Mouse (Mus musculus): ENCODE measurements at regions not wholly inside any gene's neighbourhood (a gene's known extent, or its start where the extent isn't known, plus 50 kb on each side); places are given as distances from the start of the nearest gene placed in this dataset.

- no peak overlapping the region for H3K4me3 ChIP-seq (ENCODE audit: insufficient read depth, low read length)
- no peaks in the 10 kb centered on the region for H3K4me1 ChIP-seq (ENCODE audit: control insufficient read depth, insufficient read depth, low read length)
- H3K27ac ChIP-seq (ENCODE audit: insufficient read depth, low read depth, low read length), result no peak overlapping the region
- TF ChIP-seq CTCF (IDR thresholded peaks at IDR 0.05; ENCODE audit: low read depth, low read length), result no peak
- no peak for TF ChIP-seq POLR2A (IDR thresholded peaks at IDR 0.05; ENCODE audit: borderline replicate concordance, low read depth, low read length)
Measured at GRCm38 (mm10) chr8:89858706-89859385, 489.3 kb downstream of the Tox3 start.

DNA sequence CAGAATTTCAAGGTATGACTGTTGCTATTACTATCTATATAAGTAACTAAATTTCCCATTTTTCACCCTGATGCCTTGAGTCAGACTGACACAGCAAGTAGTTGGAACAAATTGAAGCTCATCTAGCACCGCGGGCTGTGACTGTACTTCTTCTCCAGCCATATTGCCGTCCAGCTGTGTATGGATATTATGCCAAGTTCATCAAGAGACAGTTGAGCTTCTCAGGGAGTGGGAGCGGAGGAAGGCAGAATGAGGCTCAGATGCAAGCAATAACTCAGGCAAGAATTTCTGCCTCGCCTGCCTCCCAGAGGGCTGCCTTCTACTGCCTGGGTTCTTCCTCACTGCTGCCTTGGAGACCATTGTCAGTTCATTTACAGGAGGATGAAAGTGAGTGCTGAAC is 492.6 kb downstream of the Tox3 start:
- Histone ChIP-seq H3K27ac (ENCODE audit: insufficient read depth, low read depth, low read length) (no peak overlapping the region), H3K4me3 (ENCODE audit: insufficient read depth, low read length) (no peak overlapping the region), H3K4me1 (ENCODE audit: control insufficient read depth, insufficient read depth, low read length) (no peaks in the 10 kb centered on the region)
- no peak for TF ChIP-seq CTCF (IDR thresholded peaks at IDR 0.05; ENCODE audit: low read depth, low read length)

GRCm38 (mm10) chr8:89850209-89850796 is 497.8 kb downstream of the Tox3 start:
- Histone ChIP-seq H3K27ac (ENCODE audit: insufficient read depth, low read depth, low read length) (no peak overlapping the region), H3K4me1 (ENCODE audit: control insufficient read depth, insufficient read depth, low read length) (no peaks in the 10 kb centered on the region), H3K4me3 (ENCODE audit: insufficient read depth, low read length) (no peak overlapping the region)
- TF ChIP-seq POLR2A (IDR thresholded peaks at IDR 0.05; ENCODE audit: borderline replicate concordance, low read depth, low read length) (no peak), CTCF (IDR thresholded peaks at IDR 0.05; ENCODE audit: low read depth, low read length) (no peak)

- TF ChIP-seq POLR2A (IDR thresholded peaks at IDR 0.05; ENCODE audit: borderline replicate concordance, low read depth, low read length) (no peak), CTCF (IDR thresholded peaks at IDR 0.05; ENCODE audit: low read depth, low read length) (no peak)
- Histone ChIP-seq H3K4me1 (ENCODE audit: control insufficient read depth, insufficient read depth, low read length) (no peaks in the 10 kb centered on the region), H3K4me3 (ENCODE audit: insufficient read depth, low read length) (no peak overlapping the region), H3K27ac (ENCODE audit: insufficient read depth, low read depth, low read length) (no peak overlapping the region)
Measured at GRCm38 (mm10) chr8:89849416-89850208, 498.5 kb downstream of the Tox3 start.

GRCm38 (mm10) chr8:89838494-89838893 is 509.6 kb downstream of the Tox3 start:
- H3K4me1 ChIP-seq (ENCODE audit: control insufficient read depth, insufficient read depth, low read length), result no peaks in the 10 kb centered on the region
- no peak for TF ChIP-seq CTCF (IDR thresholded peaks at IDR 0.05; ENCODE audit: low read depth, low read length)

DNA sequence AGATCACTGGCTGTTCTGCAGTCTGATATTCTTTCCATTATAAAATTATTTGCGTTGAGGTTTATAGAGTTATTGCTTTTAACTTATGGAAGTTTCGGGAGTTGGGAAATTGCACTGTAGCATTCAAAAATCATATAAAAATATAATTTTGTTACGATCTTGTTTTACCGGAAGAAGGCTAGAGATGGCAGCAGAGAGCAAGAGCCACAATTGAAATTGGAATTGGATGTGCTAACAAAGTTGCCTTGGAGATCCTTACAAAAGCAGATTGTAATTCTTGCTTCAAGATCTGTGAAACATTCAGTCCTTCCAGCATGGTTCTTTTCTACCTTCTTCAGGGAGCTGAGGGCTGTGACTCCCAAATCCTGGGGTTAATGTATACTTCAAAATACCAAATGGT is 514.4 kb downstream of the Tox3 start:
- Histone ChIP-seq H3K4me1 (ENCODE audit: control insufficient read depth, insufficient read depth, low read length) (no peaks in the 10 kb centered on the region), H3K27ac (ENCODE audit: insufficient read depth, low read depth, low read length) (no peak overlapping the region), H3K4me3 (ENCODE audit: insufficient read depth, low read length) (no peak overlapping the region)
- no peak for TF ChIP-seq POLR2A (IDR thresholded peaks at IDR 0.05; ENCODE audit: borderline replicate concordance, low read depth, low read length)
- TF ChIP-seq CTCF (IDR thresholded peaks at IDR 0.05; ENCODE audit: low read depth, low read length), result no peak

More at GRCm38 (mm10) chr8:89838494-89838893, 509.6 kb downstream of the Tox3 start:
- Histone ChIP-seq H3K27ac (ENCODE audit: insufficient read depth, low read depth, low read length) (no peak overlapping the region), H3K4me3 (ENCODE audit: insufficient read depth, low read length) (no peak overlapping the region)

- Histone ChIP-seq H3K27ac (ENCODE audit: insufficient read depth, low read depth, low read length) (no peak overlapping the region), H3K4me1 (ENCODE audit: control insufficient read depth, insufficient read depth, low read length) (no peaks in the 10 kb centered on the region), H3K4me3 (ENCODE audit: insufficient read depth, low read length) (no peak overlapping the region)
- TF ChIP-seq POLR2A (IDR thresholded peaks at IDR 0.05; ENCODE audit: borderline replicate concordance, low read depth, low read length), result no peak
- no peak for TF ChIP-seq CTCF (IDR thresholded peaks at IDR 0.05; ENCODE audit: low read depth, low read length)
Measured at GRCm38 (mm10) chr8:89824586-89824985, 523.6 kb downstream of the Tox3 start.

GRCm38 (mm10) chr8:89823631-89824030 is 524.5 kb downstream of the Tox3 start:
- no peak for TF ChIP-seq CTCF (IDR thresholded peaks at IDR 0.05; ENCODE audit: low read depth, low read length)
- no peak for TF ChIP-seq POLR2A (IDR thresholded peaks at IDR 0.05; ENCODE audit: borderline replicate concordance, low read depth, low read length)
- Histone ChIP-seq H3K4me1 (ENCODE audit: control insufficient read depth, insufficient read depth, low read length) (no peaks in the 10 kb centered on the region), H3K4me3 (ENCODE audit: insufficient read depth, low read length) (no peak overlapping the region), H3K27ac (ENCODE audit: insufficient read depth, low read depth, low read length) (no peak overlapping the region)

DNA sequence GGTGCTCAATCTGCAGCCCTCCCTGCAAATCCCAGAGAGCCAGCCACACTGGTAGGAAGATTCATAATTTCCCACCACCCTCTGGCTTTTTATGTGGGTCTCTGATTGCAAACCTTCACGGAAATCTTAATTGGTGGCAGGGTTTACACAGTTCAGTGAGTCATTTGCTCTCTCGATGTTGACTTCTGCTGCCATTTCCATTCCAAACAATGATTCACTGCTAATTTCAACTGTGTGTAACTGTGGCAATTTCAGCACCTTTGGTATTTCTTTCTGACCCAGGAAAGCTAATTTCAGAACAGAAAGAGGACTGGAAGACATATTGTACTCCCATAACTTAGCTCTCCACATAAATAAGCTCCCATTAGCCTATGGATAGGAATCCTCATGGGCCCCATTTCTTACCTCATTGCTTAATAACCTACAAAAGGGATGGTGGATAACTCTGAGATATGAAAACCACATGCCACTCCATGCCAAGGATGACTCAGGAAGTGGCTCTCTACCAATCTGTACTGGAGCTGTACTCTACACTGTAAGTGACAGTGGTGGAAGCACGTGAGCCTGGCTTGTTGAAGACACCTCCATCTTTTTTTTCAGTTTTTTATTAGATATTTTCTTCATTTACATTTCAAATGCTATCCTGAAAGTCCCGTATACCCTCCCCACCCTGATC is 536.0 kb downstream of the Tox3 start:
- no peak for TF ChIP-seq POLR2A (IDR thresholded peaks at IDR 0.05; ENCODE audit: borderline replicate concordance, low read depth, low read length)
- TF ChIP-seq CTCF (IDR thresholded peaks at IDR 0.05; ENCODE audit: low read depth, low read length), result no peak
- H3K27ac ChIP-seq (ENCODE audit: insufficient read depth, low read depth, low read length), result no peak overlapping the region
- H3K4me1 ChIP-seq (ENCODE audit: control insufficient read depth, insufficient read depth, low read length), result no peaks in the 10 kb centered on the region
- no peak overlapping the region for H3K4me3 ChIP-seq (ENCODE audit: insufficient read depth, low read length)

DNA sequence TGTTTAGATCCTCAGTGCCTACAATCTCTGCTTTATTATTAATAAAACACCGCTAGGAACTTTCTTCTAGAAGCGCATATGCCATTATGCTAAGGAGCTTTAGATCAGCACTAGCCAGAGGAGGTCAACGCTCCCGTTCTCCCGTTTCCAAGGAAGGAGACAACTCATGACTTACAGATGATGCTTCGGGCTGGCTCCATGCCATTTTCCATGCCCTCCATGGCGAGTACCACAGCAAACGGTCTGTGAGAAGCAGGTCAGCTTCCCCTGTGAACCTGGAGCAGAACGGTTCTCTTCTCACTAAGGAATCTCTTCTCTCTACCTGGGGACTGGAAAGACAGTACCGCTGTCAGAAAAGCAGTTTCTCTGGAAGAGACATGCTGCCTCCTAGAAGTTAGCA is 559.8 kb downstream of the Tox3 start:
- H3K27ac ChIP-seq (ENCODE audit: insufficient read depth, low read depth, low read length), result no peak overlapping the region
- TF ChIP-seq POLR2A (IDR thresholded peaks at IDR 0.05; ENCODE audit: borderline replicate concordance, low read depth, low read length), result no peak
- no peak for TF ChIP-seq CTCF (IDR thresholded peaks at IDR 0.05; ENCODE audit: low read depth, low read length)
- no peaks in the 10 kb centered on the region for H3K4me1 ChIP-seq (ENCODE audit: control insufficient read depth, insufficient read depth, low read length)
- H3K4me3 ChIP-seq (ENCODE audit: insufficient read depth, low read length), result no peak overlapping the region
